Mouse (Mus musculus) brown adipose tissue, adult 24 weeks (tissue): Measurements from ENCODE around the gene Shkbp1. TPM values are rescaled to one million over a fixed set of nuclear protein-coding genes. Genes with fewer than 3 reads are reported as not detected.

ENCODE experiments used
- H3K27ac ChIP-seq: fragments of 200-500 bp; replicated peaks from 2 replicates; pipeline ENCODE4 v1.5.1; 2012; ENCODE audit warnings: low read depth, mild to moderate bottlenecking, low read length
- H3K4me1 ChIP-seq: fragments of 200-500 bp; 2 replicates; pipeline ENCODE4 v1.6.1; 2012; ENCODE audit warnings: low read length, mixed read lengths; ENCODE audit not compliant: control insufficient read depth, insufficient read depth, insufficient read length
- H3K4me3 ChIP-seq: fragments of 200-500 bp; 2 replicates; pipeline ENCODE4 v1.5.1; 2012; ENCODE audit warnings: low read depth, mild to moderate bottlenecking, low read length, moderate library complexity; ENCODE audit not compliant: insufficient read depth
- polyA plus RNA-seq: library from polyadenylated mRNA; stranded (reverse); fragments of >200 nt; gene quantifications from 2 replicates; pipeline ENCODE4 v1.2.4, GENCODE M21; 2012; ENCODE audit not compliant: missing spikeins, insufficient read depth, insufficient read length

Shkbp1 gene
- polyA plus RNA-seq = 11.6 TPM in 2 replicates

GRCm38 (mm10) chr7:27355745-27356240, at the start of gene Shkbp1:
Gene Shkbp1 (minus strand): TSS chr7:27356019.
- H3K4me3 ChIP-seq = peak within 1 kb of the TSS; percentile 67
- H3K4me1 ChIP-seq = peaks cover 2% of the 10 kb centered on the region; the same call in 1 of the 2 replicates
- H3K27ac ChIP-seq = peak within 1 kb of the TSS; percentile 92

GRCm38 (mm10) chr7:27404203-27404942, 48.6 kb upstream of the Shkbp1 start:
- H3K4me3 ChIP-seq = no peak overlapping the region
- no peak overlapping the region for H3K27ac ChIP-seq
- H3K4me1 ChIP-seq = no peaks in the 10 kb centered on the region

- no peak overlapping the region for H3K27ac ChIP-seq
- H3K4me3 ChIP-seq = no peak overlapping the region
- no peaks in the 10 kb centered on the region for H3K4me1 ChIP-seq
Observed at GRCm38 (mm10) chr7:27402675-27403074, 46.9 kb upstream of the Shkbp1 start.

DNA sequence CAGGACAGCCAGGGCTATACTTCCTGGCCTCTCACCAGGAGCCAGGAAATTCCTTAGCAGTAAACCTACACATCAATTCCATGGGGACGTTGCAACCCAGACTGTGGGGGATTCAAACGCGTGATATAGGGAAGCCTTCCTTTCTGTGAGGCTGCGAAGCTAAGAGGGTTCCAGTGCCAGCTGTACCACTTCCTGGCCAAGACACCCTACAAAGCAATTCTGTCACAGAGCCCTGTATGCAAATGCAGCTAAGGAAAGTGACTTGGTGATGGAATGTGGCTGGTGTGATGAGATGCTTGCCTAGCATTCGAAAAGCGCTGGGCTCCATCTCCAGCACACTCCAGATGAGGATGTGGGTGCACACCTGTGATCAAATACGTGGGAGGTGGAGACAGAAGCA, 44.7 kb upstream of the Shkbp1 start:
- H3K4me1 ChIP-seq = no peaks in the 10 kb centered on the region
- H3K27ac ChIP-seq = no peak overlapping the region
- no peak overlapping the region for H3K4me3 ChIP-seq

GRCm38 (mm10) chr7:27397048-27397949, 41.5 kb upstream of the Shkbp1 start:
- Histone ChIP-seq H3K27ac (no peak overlapping the region), H3K4me3 (no peak overlapping the region), H3K4me1 (no peaks in the 10 kb centered on the region)

DNA sequence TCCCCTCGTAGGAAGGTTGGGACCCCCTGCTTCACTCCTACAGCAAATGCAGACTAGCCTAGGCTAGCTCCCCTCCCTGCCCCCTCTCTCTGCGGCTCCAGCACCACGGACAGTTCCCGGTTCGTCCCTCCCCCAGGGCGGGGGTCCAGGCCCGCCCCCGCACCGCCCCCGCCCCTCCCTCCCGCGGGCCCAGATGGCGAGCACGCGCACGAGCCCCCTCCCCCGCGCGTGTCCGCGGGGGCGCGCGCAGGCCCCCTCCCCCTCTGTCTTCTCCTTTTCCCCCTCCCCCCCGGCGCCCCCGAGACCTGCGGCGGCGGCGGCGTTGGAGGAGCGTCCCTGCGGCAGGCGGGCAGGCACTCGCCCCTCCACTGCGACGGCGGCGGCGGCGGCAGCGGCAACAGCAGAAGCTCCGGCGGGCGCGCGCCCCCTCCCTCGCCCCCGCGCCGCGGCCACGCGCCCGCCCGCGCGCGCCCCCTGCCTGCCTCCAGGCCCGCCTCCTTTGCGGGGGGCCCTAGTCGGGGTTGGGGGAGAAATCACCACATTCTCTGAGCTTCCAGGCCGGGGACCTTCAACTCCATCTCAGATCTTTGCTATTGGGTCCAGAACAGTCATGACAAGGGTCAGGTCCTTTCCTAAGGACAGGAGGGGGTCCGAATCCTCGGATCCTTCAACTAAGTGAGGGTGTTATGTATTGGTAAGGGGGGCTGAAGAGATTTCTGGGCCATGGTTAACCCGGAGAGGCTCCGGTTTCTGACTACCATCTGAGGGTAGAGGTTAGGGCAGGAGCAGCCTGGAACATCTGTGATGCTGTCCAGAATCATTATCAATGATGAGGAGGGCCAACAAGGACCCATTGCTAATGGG, 40.6 kb upstream of the Shkbp1 start:
- Histone ChIP-seq H3K4me1 (no peaks in the 10 kb centered on the region), H3K27ac (no peak overlapping the region), H3K4me3 (no peak overlapping the region)

- no peak overlapping the region for H3K4me3 ChIP-seq
- H3K27ac ChIP-seq = no peak overlapping the region
- no peaks in the 10 kb centered on the region for H3K4me1 ChIP-seq
Observed at GRCm38 (mm10) chr7:27395521-27396183, 39.8 kb upstream of the Shkbp1 start.

- Histone ChIP-seq H3K27ac (no peak overlapping the region), H3K4me1 (no peaks in the 10 kb centered on the region), H3K4me3 (no peak overlapping the region)
Observed at GRCm38 (mm10) chr7:27391416-27391815, 35.6 kb upstream of the Shkbp1 start.

GRCm38 (mm10) chr7:27389213-27389612, 33.4 kb upstream of the Shkbp1 start:
- Histone ChIP-seq H3K27ac (no peak overlapping the region), H3K4me1 (no peaks in the 10 kb centered on the region), H3K4me3 (no peak overlapping the region)

GRCm38 (mm10) chr7:27384731-27385130, 28.9 kb upstream of the Shkbp1 start:
- Histone ChIP-seq H3K4me3 (no peak overlapping the region), H3K4me1 (no peaks in the 10 kb centered on the region), H3K27ac (no peak overlapping the region)

DNA sequence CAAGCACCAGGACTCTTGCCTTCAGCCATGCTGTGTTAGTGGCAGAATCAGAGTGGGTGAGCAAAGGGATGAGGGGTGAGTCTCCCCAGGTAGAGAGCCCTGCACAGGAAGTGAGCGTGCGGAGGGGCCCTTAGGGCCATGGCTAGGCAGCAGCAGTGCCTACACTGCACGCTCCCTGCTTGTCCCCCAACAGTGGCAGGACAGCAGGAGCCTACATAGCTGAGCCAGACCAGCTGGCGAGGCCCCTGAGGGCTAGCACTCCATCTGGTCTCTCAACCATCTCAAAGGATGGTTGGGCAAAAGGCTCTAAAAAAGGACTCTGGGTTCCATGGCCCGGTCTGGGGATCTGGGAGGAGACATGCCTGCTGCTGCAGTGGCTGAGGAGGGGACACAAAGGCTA, 28.3 kb upstream of the Shkbp1 start:
- Histone ChIP-seq H3K4me1 (no peaks in the 10 kb centered on the region), H3K27ac (no peak overlapping the region), H3K4me3 (no peak overlapping the region)

DNA sequence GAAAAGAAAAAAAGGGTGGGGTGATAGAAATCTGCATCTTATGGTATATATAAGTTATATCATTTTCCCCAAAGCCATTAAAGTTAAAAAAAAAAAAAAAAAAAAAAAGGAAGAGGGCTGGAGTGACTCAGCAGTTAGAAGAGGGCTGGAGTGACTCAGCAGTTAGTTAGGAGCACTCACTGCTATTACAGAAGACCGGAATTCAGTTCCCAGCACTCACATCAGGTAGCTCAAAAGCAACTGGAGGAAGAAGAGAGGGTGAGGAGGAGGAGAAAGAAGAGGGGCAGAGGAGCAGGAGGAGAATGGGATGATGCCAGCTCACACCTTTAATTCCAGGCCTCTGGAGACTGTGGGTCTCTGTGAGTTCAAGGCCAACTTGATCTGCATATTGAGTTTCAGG, 27.4 kb upstream of the Shkbp1 start:
- Histone ChIP-seq H3K27ac (no peak overlapping the region), H3K4me1 (no peaks in the 10 kb centered on the region), H3K4me3 (no peak overlapping the region)

- H3K4me3 ChIP-seq = no peak overlapping the region
- H3K27ac ChIP-seq = no peak overlapping the region
- no peaks in the 10 kb centered on the region for H3K4me1 ChIP-seq
Observed at GRCm38 (mm10) chr7:27381560-27381959, 25.7 kb upstream of the Shkbp1 start.

DNA sequence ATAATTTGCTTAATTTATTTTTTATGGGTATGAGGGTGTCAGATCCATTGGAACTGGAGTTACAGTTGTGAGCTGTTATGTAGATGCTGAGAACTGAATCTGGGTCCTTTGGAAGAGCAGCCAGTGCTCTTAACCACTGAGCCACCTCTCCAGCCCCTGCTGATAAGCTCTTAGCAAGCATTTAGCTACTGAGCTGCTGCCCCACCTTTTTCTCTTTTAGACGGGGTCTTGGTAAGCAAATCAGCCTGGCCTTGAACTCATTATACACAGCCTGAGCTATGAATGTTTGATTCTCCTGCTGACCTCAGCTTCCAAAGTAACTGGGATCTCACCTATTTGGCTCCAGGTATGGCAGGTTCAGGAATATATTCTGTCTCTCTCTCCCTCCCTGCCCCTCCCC, 25.2 kb upstream of the Shkbp1 start:
- Histone ChIP-seq H3K4me3 (no peak overlapping the region), H3K27ac (no peak overlapping the region), H3K4me1 (no peaks in the 10 kb centered on the region)
